Mouse (Mus musculus) brown adipose tissue, adult 24 weeks (tissue): Measurements from ENCODE around the gene Dapp1. TPM values are rescaled to one million over a fixed set of nuclear protein-coding genes. Genes with fewer than 3 reads are reported as not detected.
"Not testable (repeated sequence)": the region's sequence is repeated elsewhere in the genome, so short reads cannot be mapped to it uniquely, and the experiment has no call there.

Experiments
- H3K27ac ChIP-seq: fragments of 200-500 bp; replicated peaks from 2 replicates; pipeline ENCODE4 v1.5.1; 2012; ENCODE audit warnings: low read depth, mild to moderate bottlenecking, low read length
- H3K4me1 ChIP-seq: fragments of 200-500 bp; 2 replicates; pipeline ENCODE4 v1.6.1; 2012; ENCODE audit warnings: low read length, mixed read lengths; ENCODE audit not compliant: control insufficient read depth, insufficient read depth, insufficient read length
- H3K4me3 ChIP-seq: fragments of 200-500 bp; 2 replicates; pipeline ENCODE4 v1.5.1; 2012; ENCODE audit warnings: low read depth, mild to moderate bottlenecking, low read length, moderate library complexity; ENCODE audit not compliant: insufficient read depth
- polyA plus RNA-seq: library from polyadenylated mRNA; stranded (reverse); fragments of >200 nt; gene quantifications from 2 replicates; pipeline ENCODE4 v1.2.4, GENCODE M21; 2012; ENCODE audit not compliant: missing spikeins, insufficient read depth, insufficient read length

Gene Dapp1
- polyA plus RNA-seq, 1 experiment: 1.5 TPM

GRCm38 (mm10) chr3:137974306-137974705, 7.0 kb downstream of the Dapp1 start:
- H3K4me3 ChIP-seq: no peak overlapping the region
- H3K27ac ChIP-seq: no peak overlapping the region
- H3K4me1 ChIP-seq: no peaks in the 10 kb centered on the region; the same call in 1 of the 2 replicates

- Histone ChIP-seq H3K4me3 (no peak overlapping the region), H3K27ac (no peak overlapping the region), H3K4me1 (no peaks in the 10 kb centered on the region; the same call in 1 of the 2 replicates)
Observed at GRCm38 (mm10) chr3:137972989-137973388, 8.4 kb downstream of the Dapp1 start.

- Histone ChIP-seq H3K4me1 (no peaks in the 10 kb centered on the region; the same call in 1 of the 2 replicates), H3K27ac (no peak overlapping the region; the same call in 1 of the 2 replicates), H3K4me3 (no peak overlapping the region)
Observed at GRCm38 (mm10) chr3:137972224-137972623, 9.1 kb downstream of the Dapp1 start.

GRCm38 (mm10) chr3:137969951-137970350, 11.4 kb downstream of the Dapp1 start:
- Histone ChIP-seq H3K27ac (no peak overlapping the region), H3K4me3 (no peak overlapping the region), H3K4me1 (no peaks in the 10 kb centered on the region; the same call in 1 of the 2 replicates)

- no peak overlapping the region for H3K4me3 ChIP-seq
- no peaks in the 10 kb centered on the region; the same call in 1 of the 2 replicates for H3K4me1 ChIP-seq
- no peak overlapping the region for H3K27ac ChIP-seq
Observed at GRCm38 (mm10) chr3:137968820-137969486, 12.4 kb downstream of the Dapp1 start.

GRCm38 (mm10) chr3:137968105-137968819, 13.1 kb downstream of the Dapp1 start:
- no peak overlapping the region for H3K27ac ChIP-seq
- H3K4me1 ChIP-seq: no peaks in the 10 kb centered on the region; the same call in 1 of the 2 replicates
- no peak overlapping the region for H3K4me3 ChIP-seq

- H3K4me1 ChIP-seq, H3K4me3 ChIP-seq, H3K27ac ChIP-seq: not testable (repeated sequence)
Observed at GRCm38 (mm10) chr3:137964014-137964413, 17.3 kb downstream of the Dapp1 start.

GRCm38 (mm10) chr3:137963508-137963907, 17.8 kb downstream of the Dapp1 start:
- Histone ChIP-seq H3K4me1 (no peaks in the 10 kb centered on the region), H3K27ac (no peak overlapping the region), H3K4me3 (no peak overlapping the region)

GRCm38 (mm10) chr3:137961736-137962385, 19.5 kb downstream of the Dapp1 start:
- no peak overlapping the region for H3K27ac ChIP-seq
- no peaks in the 10 kb centered on the region for H3K4me1 ChIP-seq
- no peak overlapping the region for H3K4me3 ChIP-seq

- Histone ChIP-seq H3K4me1 (no peaks in the 10 kb centered on the region), H3K4me3 (no peak overlapping the region), H3K27ac (no peak overlapping the region)
Observed at GRCm38 (mm10) chr3:137959456-137959855, 21.9 kb downstream of the Dapp1 start.

GRCm38 (mm10) chr3:137958352-137958751, 23.0 kb downstream of the Dapp1 start:
- no peak overlapping the region for H3K27ac ChIP-seq
- H3K4me3 ChIP-seq: no peak overlapping the region
- H3K4me1 ChIP-seq: no peaks in the 10 kb centered on the region

GRCm38 (mm10) chr3:137957864-137958263, 23.5 kb downstream of the Dapp1 start:
- no peaks in the 10 kb centered on the region for H3K4me1 ChIP-seq
- H3K4me3 ChIP-seq: no peak overlapping the region
- no peak overlapping the region for H3K27ac ChIP-seq

GRCm38 (mm10) chr3:137955560-137956081, 25.7 kb downstream of the Dapp1 start:
- Histone ChIP-seq H3K4me1 (no peaks in the 10 kb centered on the region), H3K4me3 (no peak overlapping the region), H3K27ac (no peak overlapping the region)

- H3K27ac ChIP-seq: no peak overlapping the region
- no peak overlapping the region for H3K4me3 ChIP-seq
- no peaks in the 10 kb centered on the region for H3K4me1 ChIP-seq
Observed at GRCm38 (mm10) chr3:137954256-137954916, 27.0 kb downstream of the Dapp1 start.
